Mouse (Mus musculus) mouse embryonic stem cell (cell line): ENCODE data around the gene Mtrf1.
"Not testable (repeated sequence)": the region's sequence is repeated elsewhere in the genome, so short reads cannot be mapped to it uniquely, and the experiment has no call there.

ENCODE experiments used
- in situ Hi-C, 2 experiments: fragments of 300-500 bp; cut with MboI; formaldehyde crosslinking; loops; 1 replicate in 1 of 2; 3 replicates in 1 of 2; pipeline ENCODE4 v1.14.3; 2019 to 2020; ENCODE audit warnings: low sequenced_read_pairs in 2 of 2, low pct_unique_long_range_greater_than_20kb in 1 of 2, mixed read lengths in 1 of 2; ENCODE audit not compliant: unreplicated experiment in 1 of 2

Gene Mtrf1

DNA sequence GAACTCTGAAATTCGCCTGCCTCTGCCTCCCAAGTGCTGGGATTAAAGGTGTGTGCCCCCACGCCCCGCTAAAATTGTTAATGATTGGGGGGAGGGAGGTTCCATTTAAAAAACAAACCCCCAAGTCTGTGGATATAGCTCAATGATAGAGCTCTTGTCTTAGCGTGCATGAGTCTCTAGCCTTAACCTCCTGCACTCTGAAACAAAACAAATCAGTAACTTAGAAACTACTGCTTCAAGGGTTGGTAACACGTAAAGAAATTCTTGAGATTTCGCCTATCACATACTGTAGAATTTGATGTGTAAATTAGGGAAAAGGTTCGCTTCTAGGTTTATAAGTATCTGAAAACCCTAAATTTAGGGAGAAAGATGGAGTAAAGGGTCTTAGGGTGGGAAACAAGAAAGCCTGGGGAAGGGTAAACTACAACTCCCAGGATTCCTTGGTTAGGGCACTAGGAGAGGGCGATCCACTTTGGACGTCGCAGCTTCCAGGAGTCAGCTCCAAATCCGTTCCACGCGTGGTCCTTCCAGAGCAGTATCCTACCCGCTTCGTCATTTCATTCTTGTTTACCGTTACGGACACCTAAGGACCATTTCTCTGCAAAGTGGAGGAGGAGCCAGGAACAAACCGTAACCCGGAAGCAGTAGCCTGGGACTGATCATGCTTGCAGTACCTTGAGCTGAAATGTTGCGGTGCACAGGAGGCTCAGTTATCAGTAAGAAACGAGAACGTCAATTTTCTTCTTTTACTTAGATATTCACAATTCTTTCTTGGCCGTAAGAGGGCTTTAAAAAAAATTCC, at the start of gene Mtrf1:
Gene Mtrf1 (plus strand): TSS at position 452 of the 802 bp plus-strand sequence.
- in situ Hi-C loops: loop anchor here (5.0 to 25.0 kb wide), 3 partner anchors 65 to 215 kb away; no protein-coding TSS in a partner anchor

- in situ Hi-C loops: no loop called here
Measured at GRCm38 (mm10) chr14:79358055-79358454, 39.5 kb upstream of the Mtrf1 start.

GRCm38 (mm10) chr14:79377041-79377440, 20.5 kb upstream of the Mtrf1 start:
- in situ Hi-C loops: loop anchor here in 1 of 2 experiments (25.0 kb wide), 1 partner anchor 235 kb away; no protein-coding TSS in a partner anchor

- in situ Hi-C loops: loop anchor here in 1 of 2 experiments (25.0 kb wide), 1 partner anchor 229 kb away; no protein-coding TSS in a partner anchor
Measured at GRCm38 (mm10) chr14:79383120-79383519, 14.5 kb upstream of the Mtrf1 start.

DNA sequence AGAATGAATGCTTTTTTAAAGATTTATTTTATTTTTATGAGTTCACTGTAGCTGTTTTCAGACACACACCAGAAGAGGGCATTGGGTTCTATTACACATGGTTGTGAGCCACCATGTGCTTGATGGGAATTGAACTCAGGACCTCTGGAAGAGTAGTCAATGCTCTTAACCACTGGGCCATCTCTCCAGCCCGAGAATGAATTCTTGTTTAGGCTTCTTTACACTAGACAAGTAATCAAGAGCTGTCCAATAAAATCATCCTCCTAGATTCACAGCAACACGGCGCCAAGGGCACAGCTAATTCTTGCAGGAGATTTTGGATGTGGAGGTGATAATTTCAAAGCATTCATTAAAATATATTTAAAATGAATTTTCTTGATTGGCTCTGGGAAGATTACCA, 9.3 kb upstream of the Mtrf1 start:
- in situ Hi-C loops: loop anchor here in 1 of 2 experiments (25.0 kb wide), 1 partner anchor 224 kb away; no protein-coding TSS in a partner anchor

GRCm38 (mm10) chr14:79389438-79390264, 7.9 kb upstream of the Mtrf1 start:
- in situ Hi-C loops: loop anchor here (10.0 to 25.0 kb wide), 2 partner anchors 75 to 223 kb away; no protein-coding TSS in a partner anchor

- in situ Hi-C loops: loop anchor here (10.0 to 25.0 kb wide), 2 partner anchors 74 to 222 kb away; no protein-coding TSS in a partner anchor
Measured at GRCm38 (mm10) chr14:79390265-79390926, 7.2 kb upstream of the Mtrf1 start, which contains the start of gene Naa16. Naa16 (minus strand) TSS chr14:79390778.

DNA sequence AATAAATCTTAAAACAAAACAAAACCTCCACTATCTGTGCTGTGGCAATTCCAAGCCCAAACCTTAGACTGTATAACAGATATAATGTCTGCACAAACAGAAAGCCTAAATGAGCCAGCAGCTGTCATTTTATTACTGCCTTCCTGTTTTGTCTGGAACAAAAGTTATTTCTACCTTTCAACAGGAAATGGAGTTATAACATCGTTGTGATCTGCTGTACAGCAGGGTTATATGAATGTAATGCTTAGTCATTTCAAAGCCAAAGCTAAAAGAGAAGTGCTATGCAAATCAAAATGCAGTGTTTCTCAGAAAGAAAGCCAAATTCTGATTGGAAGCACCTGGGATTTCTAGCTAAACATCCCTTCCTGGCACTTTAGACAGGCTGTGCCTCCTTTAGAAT, 4.3 kb upstream of the Mtrf1 start:
- in situ Hi-C loops: loop anchor here (10.0 to 25.0 kb wide), 2 partner anchors 72 to 219 kb away; no protein-coding TSS in a partner anchor

DNA sequence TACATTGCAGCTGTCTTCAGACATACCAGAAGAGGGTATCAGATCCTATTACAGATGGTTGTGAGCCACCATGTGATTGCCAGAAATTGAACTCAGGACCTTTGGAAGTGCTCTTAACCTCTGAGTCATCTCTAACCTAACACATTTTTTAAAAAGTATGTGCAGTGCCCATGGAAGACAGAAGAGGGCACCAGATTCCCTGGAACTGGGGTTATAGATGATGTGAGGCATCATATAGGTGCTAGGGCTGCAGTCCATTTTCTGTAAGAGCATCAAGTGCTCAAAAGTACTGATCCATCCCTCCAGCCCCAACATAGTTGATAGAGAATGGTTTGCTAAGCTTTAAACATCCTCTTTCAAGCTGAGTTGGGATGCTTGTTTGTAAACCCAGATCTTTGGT, 3.0 kb upstream of the Mtrf1 start:
- in situ Hi-C loops: loop anchor here (10.0 to 25.0 kb wide), 2 partner anchors 70 to 218 kb away; no protein-coding TSS in a partner anchor

DNA sequence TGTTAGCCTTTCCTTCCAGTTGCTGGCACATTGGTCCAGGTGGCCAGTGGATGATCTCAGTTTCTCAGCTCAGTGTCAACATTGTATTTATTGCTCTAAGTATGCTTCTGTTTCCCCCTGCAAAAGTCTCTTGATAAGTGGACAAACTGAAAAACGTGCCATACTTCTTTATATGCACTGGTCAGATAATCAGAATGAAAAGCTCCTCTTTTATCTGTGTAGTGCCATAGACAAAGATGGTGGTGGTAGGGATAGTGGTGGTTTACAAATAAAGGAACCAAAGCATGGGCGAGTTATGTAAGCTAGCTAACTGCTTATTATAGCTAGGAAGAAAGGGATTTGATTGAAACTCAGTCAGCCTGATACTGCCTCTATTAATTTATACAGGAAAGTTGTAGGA, 10.1 kb downstream of the Mtrf1 start:
- in situ Hi-C loops: no loop called here

DNA sequence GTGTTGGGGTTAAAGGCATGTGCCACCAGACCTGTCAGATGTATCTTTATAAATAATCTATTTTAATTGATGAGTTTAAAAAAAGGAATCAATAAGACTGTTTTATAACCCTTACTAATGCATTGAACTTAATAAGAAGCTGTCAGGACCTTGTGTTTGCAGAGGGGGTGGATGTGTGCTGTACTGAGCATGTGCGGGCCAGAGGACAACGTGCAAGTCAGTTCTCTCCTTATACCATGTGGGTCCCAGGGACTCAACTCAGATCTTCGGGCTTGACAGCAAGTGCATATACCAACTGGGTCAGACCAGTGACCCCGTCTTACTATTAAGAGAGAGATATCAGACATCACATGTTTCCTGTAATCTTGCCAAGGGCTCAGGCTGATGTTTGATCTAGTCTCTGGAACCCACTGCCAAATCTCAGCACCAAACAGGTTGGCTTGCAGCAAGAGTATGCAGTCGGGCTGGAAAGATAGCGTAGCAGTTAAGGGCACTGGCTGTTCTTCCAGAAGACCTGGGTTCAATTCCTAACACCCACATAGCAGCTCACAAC, 11.8 kb downstream of the Mtrf1 start:
- in situ Hi-C loops: no loop called here

DNA sequence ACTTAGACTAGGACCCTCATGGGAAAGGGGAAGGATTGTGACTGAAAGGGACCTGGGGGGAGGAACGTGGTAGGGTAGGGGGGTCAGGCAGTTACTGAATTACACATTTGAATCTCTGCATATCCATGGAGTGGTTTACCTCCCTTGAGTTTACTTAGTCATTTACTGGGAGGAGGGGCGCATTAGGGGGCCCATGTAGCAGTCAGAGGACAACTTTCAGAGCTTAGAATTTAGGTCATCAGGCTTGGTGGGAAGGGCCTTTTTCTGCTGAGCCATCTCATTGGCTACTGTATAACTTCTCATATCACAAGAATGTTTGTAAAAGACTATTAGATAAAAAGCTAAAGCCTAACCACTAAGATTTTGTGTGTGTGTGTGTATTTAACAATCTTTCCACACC, 13.1 kb downstream of the Mtrf1 start:
- in situ Hi-C loops: no loop called here

DNA sequence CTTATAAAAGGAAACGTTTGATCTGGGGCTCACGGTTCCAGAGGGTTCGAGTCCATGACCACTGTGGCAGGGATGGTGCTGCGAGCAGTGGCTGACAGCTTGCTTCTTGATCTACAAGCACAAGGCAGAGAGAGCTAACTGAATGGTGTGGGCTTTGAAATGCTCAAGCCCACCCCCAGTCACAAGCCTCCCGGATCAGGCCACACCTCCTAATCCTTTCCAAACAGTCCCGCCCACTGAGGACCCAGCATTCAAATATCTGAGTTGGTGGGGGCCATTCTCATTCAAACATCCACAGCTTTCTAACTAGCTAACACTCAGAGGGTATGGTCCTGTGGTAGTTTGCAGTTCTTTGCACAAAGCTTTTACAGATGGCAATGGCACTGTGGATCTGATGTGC, 15.5 kb downstream of the Mtrf1 start:
- in situ Hi-C loops: no loop called here

- in situ Hi-C loops: no loop called here
Measured at GRCm38 (mm10) chr14:79420083-79420685, 22.6 kb downstream of the Mtrf1 start.

GRCm38 (mm10) chr14:79425979-79426729, 28.6 kb downstream of the Mtrf1 start, which contains the start of gene Kbtbd7:
Kbtbd7 (plus strand) TSS chr14:79426511.
- in situ Hi-C loops: no loop called here

- in situ Hi-C loops: not testable (repeated sequence)
Measured at GRCm38 (mm10) chr14:79426730-79427365, 29.3 kb downstream of the Mtrf1 start.

- in situ Hi-C loops: no loop called here
Measured at GRCm38 (mm10) chr14:79434068-79434467, 36.5 kb downstream of the Mtrf1 start.
